Mouse (Mus musculus) gastrocnemius, adult 18-20 months (tissue): ENCODE measurements at regions not wholly inside any gene's neighbourhood (a gene's known extent, or its start where the extent isn't known, plus 50 kb on each side); places are given as distances from the start of the nearest gene placed in this dataset.

ENCODE experiments used
- DNase-seq: peaks from one replicate; pipeline ENCODE4 v3.0.0; 2021; ENCODE audit warnings: low spot score

- peak; percentile 4 for DNase-seq
Measured at GRCm38 (mm10) chrY:43772246-43772645, 492.0 kb downstream of the Gm21739 start.
